Mouse (Mus musculus): ENCODE data around the gene Lpgat1. TPM values are rescaled to one million over a fixed set of nuclear protein-coding genes. Genes with fewer than 3 reads are reported as not detected.

Gene Lpgat1
- polyA plus RNA-seq, 2 experiments = 4.3 to 7.7 TPM

DNA sequence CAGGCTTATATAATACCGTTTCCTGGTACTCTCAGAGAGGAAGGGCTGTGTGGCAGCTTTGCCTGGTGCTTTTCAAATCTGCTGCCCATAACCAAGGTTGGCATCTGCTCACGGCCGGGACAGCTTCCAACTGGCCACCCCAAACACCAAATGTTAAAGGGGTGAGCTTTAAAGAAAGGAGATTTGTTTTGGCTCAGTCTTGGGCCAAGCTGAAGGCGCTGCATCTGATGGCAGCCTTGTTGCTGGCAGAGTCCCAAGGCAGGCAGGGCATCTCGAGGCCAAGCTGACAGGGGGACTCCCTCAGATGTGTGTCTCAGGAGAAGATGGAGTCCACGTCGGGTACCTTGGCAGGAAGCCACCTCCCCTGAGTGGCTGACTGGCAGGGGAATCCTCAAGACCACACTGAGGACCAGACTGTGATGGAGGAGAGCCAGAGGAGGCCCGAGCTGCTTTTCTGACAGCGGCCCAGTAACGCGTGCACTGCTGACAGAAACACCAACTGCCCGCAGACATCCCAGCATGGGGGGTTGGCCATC, 91.1 kb downstream of the Lpgat1 start:
- Histone ChIP-seq H3K4me3 (ENCODE audit: insufficient read depth in 1 of 2, low read depth in 2 of 2, low read length in 2 of 2) (no peak overlapping the region), H3K4me2 (ENCODE audit: low read depth) (no peak overlapping the region), H3K27ac (no peak overlapping the region), H3K36me3 (replicated peaks; ENCODE audit: control insufficient read depth, insufficient read depth, low read depth) (no peaks in the 10 kb centered on the region), H3K9me3 (ENCODE audit: control insufficient read depth, low read length) (no peaks in the 10 kb centered on the region), H3K27me3 (ENCODE audit: control insufficient read depth, insufficient read depth, low read length) (no peaks in the 10 kb centered on the region), H3K4me1 (replicated peaks; ENCODE audit: control insufficient read depth in 2 of 2, insufficient read depth in 2 of 2, low read length in 1 of 2) (no peaks in the 10 kb centered on the region), H3K9ac (replicated peaks) (no peak overlapping the region)
- WGBS (ENCODE audit: insufficient replicate concordance) = 72% methylated on average over 12 of the region's 12 CpGs
- ATAC-seq (ENCODE audit: insufficient read depth) = no peak
- DNase-seq (ENCODE audit: low read depth in 3 of 3, low spot score in 3 of 3) = no peak
- TF ChIP-seq CTCF (IDR thresholded peaks at IDR 0.05; ENCODE audit: low read depth) = no peak
- no peak for TF ChIP-seq EP300 (IDR thresholded peaks at IDR 0.05; ENCODE audit: low read depth)

- no peaks in the 10 kb centered on the region for H3K36me3 ChIP-seq (replicated peaks; ENCODE audit: control insufficient read depth, insufficient read depth, low read depth)
- DNase-seq (ENCODE audit: low read depth in 3 of 3, low spot score in 3 of 3) (no peak), ATAC-seq (ENCODE audit: insufficient read depth) (no peak)
- no peaks in the 10 kb centered on the region for H3K9me3 ChIP-seq (ENCODE audit: control insufficient read depth, low read length)
- no peak overlapping the region for H3K4me2 ChIP-seq (ENCODE audit: low read depth)
- no peak for TF ChIP-seq CTCF (IDR thresholded peaks at IDR 0.05; ENCODE audit: low read depth)
- no peak for TF ChIP-seq EP300 (IDR thresholded peaks at IDR 0.05; ENCODE audit: low read depth)
- no peak overlapping the region for H3K27ac ChIP-seq
- H3K4me3 ChIP-seq (ENCODE audit: insufficient read depth in 1 of 2, low read depth in 2 of 2, low read length in 2 of 2) = no peak overlapping the region
- 82% methylated on average over 12 of the region's 12 CpGs for WGBS (ENCODE audit: insufficient replicate concordance)
- no peak overlapping the region for H3K9ac ChIP-seq (replicated peaks)
- H3K4me1 ChIP-seq (replicated peaks; ENCODE audit: control insufficient read depth in 2 of 2, insufficient read depth in 2 of 2, low read length in 1 of 2) = no peaks in the 10 kb centered on the region
- H3K27me3 ChIP-seq (ENCODE audit: control insufficient read depth, insufficient read depth, low read length) = no peaks in the 10 kb centered on the region
These were observed 94.1 kb downstream of the Lpgat1 start for GRCm38 (mm10) chr1:191811774-191812173.

- Histone ChIP-seq H3K9ac (replicated peaks) (no peak overlapping the region), H3K4me3 (ENCODE audit: insufficient read depth in 1 of 2, low read depth in 2 of 2, low read length in 2 of 2) (no peak overlapping the region), H3K27me3 (ENCODE audit: control insufficient read depth, insufficient read depth, low read length) (no peaks in the 10 kb centered on the region), H3K4me1 (replicated peaks; ENCODE audit: control insufficient read depth in 2 of 2, insufficient read depth in 2 of 2, low read length in 1 of 2) (no peaks in the 10 kb centered on the region), H3K4me2 (ENCODE audit: low read depth) (no peak overlapping the region), H3K27ac (no peak overlapping the region), H3K36me3 (replicated peaks; ENCODE audit: control insufficient read depth, insufficient read depth, low read depth) (no peaks in the 10 kb centered on the region), H3K9me3 (ENCODE audit: control insufficient read depth, low read length) (no peaks in the 10 kb centered on the region)
- ATAC-seq (ENCODE audit: insufficient read depth) = no peak
- WGBS (ENCODE audit: insufficient replicate concordance) = 49% methylated on average over 13 of the region's 13 CpGs
- DNase-seq (ENCODE audit: low read depth in 3 of 3, low spot score in 3 of 3) = no peak
- TF ChIP-seq CTCF (IDR thresholded peaks at IDR 0.05; ENCODE audit: low read depth) (no peak), EP300 (IDR thresholded peaks at IDR 0.05; ENCODE audit: low read depth) (no peak)
These were observed 95.5 kb downstream of the Lpgat1 start for GRCm38 (mm10) chr1:191812949-191813691.

GRCm38 (mm10) chr1:191814240-191814639, 96.6 kb downstream of the Lpgat1 start:
- H3K27ac ChIP-seq = no peak overlapping the region
- no peak for TF ChIP-seq EP300 (IDR thresholded peaks at IDR 0.05; ENCODE audit: low read depth)
- TF ChIP-seq CTCF (IDR thresholded peaks at IDR 0.05; ENCODE audit: low read depth) = no peak
- no peak overlapping the region for H3K4me2 ChIP-seq (ENCODE audit: low read depth)
- no peaks in the 10 kb centered on the region for H3K9me3 ChIP-seq (ENCODE audit: control insufficient read depth, low read length)
- H3K9ac ChIP-seq (replicated peaks) = no peak overlapping the region
- no peaks in the 10 kb centered on the region for H3K36me3 ChIP-seq (replicated peaks; ENCODE audit: control insufficient read depth, insufficient read depth, low read depth)
- 24% methylated on average over 4 of the region's 4 CpGs for WGBS (ENCODE audit: insufficient replicate concordance)
- ATAC-seq (ENCODE audit: insufficient read depth) (no peak), DNase-seq (ENCODE audit: low read depth in 3 of 3, low spot score in 3 of 3) (no peak)
- H3K27me3 ChIP-seq (ENCODE audit: control insufficient read depth, insufficient read depth, low read length) = no peaks in the 10 kb centered on the region
- H3K4me3 ChIP-seq (ENCODE audit: insufficient read depth in 1 of 2, low read depth in 2 of 2, low read length in 2 of 2) = no peak overlapping the region
- no peaks in the 10 kb centered on the region for H3K4me1 ChIP-seq (replicated peaks; ENCODE audit: control insufficient read depth in 2 of 2, insufficient read depth in 2 of 2, low read length in 1 of 2)

GRCm38 (mm10) chr1:191814935-191815334, 97.3 kb downstream of the Lpgat1 start:
- WGBS (ENCODE audit: insufficient replicate concordance) = 65% methylated on average over 5 of the region's 5 CpGs
- no peak for ATAC-seq (ENCODE audit: insufficient read depth)

More at GRCm38 (mm10) chr1:191814935-191815334, 97.3 kb downstream of the Lpgat1 start:
- Histone ChIP-seq H3K36me3 (replicated peaks; ENCODE audit: control insufficient read depth, insufficient read depth, low read depth) (no peaks in the 10 kb centered on the region), H3K27ac (no peak overlapping the region), H3K9me3 (ENCODE audit: control insufficient read depth, low read length) (no peaks in the 10 kb centered on the region), H3K4me2 (ENCODE audit: low read depth) (no peak overlapping the region), H3K4me3 (ENCODE audit: insufficient read depth in 1 of 2, low read depth in 2 of 2, low read length in 2 of 2) (no peak overlapping the region), H3K27me3 (ENCODE audit: control insufficient read depth, insufficient read depth, low read length) (no peaks in the 10 kb centered on the region), H3K9ac (replicated peaks) (no peak overlapping the region), H3K4me1 (replicated peaks; ENCODE audit: control insufficient read depth in 2 of 2, insufficient read depth in 2 of 2, low read length in 1 of 2) (no peaks in the 10 kb centered on the region)
- DNase-seq (ENCODE audit: low read depth in 3 of 3, low spot score in 3 of 3) = no peak
- no peak for TF ChIP-seq CTCF (IDR thresholded peaks at IDR 0.05; ENCODE audit: low read depth)
- TF ChIP-seq EP300 (IDR thresholded peaks at IDR 0.05; ENCODE audit: low read depth) = no peak
